ENCODE assay signal across 29 mouse cellular contexts in the genomic region with DNA sequence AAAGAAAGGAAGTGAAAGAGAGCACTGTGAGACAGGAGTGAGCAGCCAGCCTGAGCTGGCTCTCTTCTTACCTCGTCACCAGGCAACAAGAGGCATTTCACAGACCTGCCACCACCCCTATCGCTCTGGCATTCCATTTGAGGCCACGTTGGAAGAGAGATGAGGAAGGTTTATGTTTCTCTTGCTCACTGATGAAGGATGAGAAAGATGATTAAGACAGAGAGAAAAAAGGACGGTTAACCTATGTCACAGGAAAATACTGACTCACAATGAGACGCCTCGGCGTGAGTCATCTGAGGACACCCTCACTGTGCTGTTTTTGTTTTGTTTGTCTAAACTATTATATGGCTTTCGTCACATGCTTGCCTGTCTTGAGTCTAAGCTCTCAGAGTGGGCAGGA.
DNase-seq lines count a peak whose midpoint lies in the region; TF ChIP-seq lines count a peak whose summit lies in the region.
"Had no signal": no experiment of that assay in that cellular context is flagged by ENCODE, and none has a peak within 500 bp of the region (broad histone marks: within the 10 kb centered on the region; RNA-seq: fewer than 3 reads in every experiment).

No protein-coding gene starts in this region.

- TF ChIP-seq CTCF in layer of hippocampus, adult 2 months (conservative IDR thresholded peaks at IDR 0.05) = no peak

- no peak overlapping the region for H3K4me3 ChIP-seq in layer of hippocampus, adult 2 months
- H3K4me3 ChIP-seq: forebrain, embryonic 13.5 days; heart, embryonic 10.5 days; intestine, embryonic 15.5 days; limb, embryonic 13.5 days; liver, embryonic 12.5 days; midbrain, embryonic 10.5 days; myocyte; neural tube, embryonic 13.5 days had no signal

- DNase-seq in layer of hippocampus, adult 2 months (ENCODE audit: low spot score in 2 of 2) = peak; percentile 16 to 20
- no peak for DNase-seq in layer of hippocampus, postnatal 25 days (ENCODE audit: extremely low spot score in 1 of 2, low spot score in 1 of 2)
- peak; percentile 36 for DNase-seq in 416B (ENCODE audit: low read depth)
- DNase-seq in CD4-positive helper T cell, adult 2 months (ENCODE audit: low read depth, low spot score) = peak; percentile 41
- peak; percentile 45 for DNase-seq in brain, adult 2 months (ENCODE audit: low read depth, low spot score)
- DNase-seq in thymus, postnatal 10 days (ENCODE audit: low spot score in 2 of 2) = no peak
- no peak for DNase-seq in spleen, postnatal 14 days (ENCODE audit: low spot score in 2 of 2)
- DNase-seq: adrenal gland, adult 8-10 months; cerebellum, adult 8-10 months; cerebellum, postnatal 36 days; embryo, embryonic 11 days; gastrocnemius, postnatal 36 days; heart, postnatal 4 days; kidney, adult 9 months; kidney, postnatal 14 days; lung, adult 18-20 months; lung, postnatal 10 days; retina, postnatal 1 day; spleen, adult 18-20 months; thymus, postnatal 14 days had no signal

- peak overlapping the region; percentile 54 for H3K27ac ChIP-seq in layer of hippocampus, adult 2 months
- H3K27ac ChIP-seq: forebrain, embryonic 13.5 days; heart, embryonic 10.5 days; hindbrain, embryonic 14.5 days; intestine, embryonic 15.5 days; limb, embryonic 13.5 days; liver, embryonic 12.5 days; midbrain, embryonic 10.5 days; neural tube, embryonic 13.5 days had no signal

Comparison
In these comparisons a context has a peak if more than half of its experiments do, and no peak if none do; other contexts are left out.
1. DNase-seq: peak in layer of hippocampus, adult 2 months (2 of 2), 416B (single experiment), CD4-positive helper T cell, adult 2 months (single experiment) and brain, adult 2 months (single experiment); none in layer of hippocampus, postnatal 25 days (0 of 2), thymus, postnatal 10 days (0 of 2) and spleen, postnatal 14 days (0 of 2).